Mouse (Mus musculus) heart, embryonic 10.5 days (tissue): ENCODE measurements around the gene Nacc1. TPM values are rescaled to one million over a fixed set of nuclear protein-coding genes. Genes with fewer than 3 reads are reported as not detected.

Source experiments
- polyA plus RNA-seq: library from polyadenylated mRNA; unstranded; fragments of >200 nt; fragmentation: Nextera tagmentation; extraction: Ambion mirVana; gene quantifications from 2 replicates; pipeline ENCODE4 v1.2.1, GENCODE M21; 2016

Gene Nacc1
- polyA plus RNA-seq, 1 experiment from 2014 or later, result 25.0 TPM

Other genes with a start within 250 kb of the Nacc1 start
- 71.6 and 103 TPM in 2 replicates for gene Ier2, start 25.0 kb downstream of the Nacc1 start, polyA plus RNA-seq
- gene Trmt1, start 1.6 kb downstream of the Nacc1 start, polyA plus RNA-seq, result 59.8 and 64.6 TPM in 2 replicates
- gene Lyl1, start 13.6 kb upstream of the Nacc1 start, polyA plus RNA-seq, result 18.5 and 19.3 TPM in 2 replicates
- 2.1 and 3.2 TPM in 2 replicates for gene G430095P16Rik, start 35.1 kb upstream of the Nacc1 start, polyA plus RNA-seq
- gene Nfix, start 112.5 kb upstream of the Nacc1 start, polyA plus RNA-seq, result 0.87 and 2.1 TPM in 2 replicates
- gene Dand5, start 135.0 kb upstream of the Nacc1 start, polyA plus RNA-seq, result 5.3 TPM in 2 replicates
- 57.3 and 60.5 TPM in 2 replicates for gene Gadd45gip1, start 143.7 kb upstream of the Nacc1 start, polyA plus RNA-seq
- gene Rad23a, start 152.8 kb upstream of the Nacc1 start, polyA plus RNA-seq, result 137 and 154 TPM in 2 replicates
- gene Calr, start 159.1 kb upstream of the Nacc1 start, polyA plus RNA-seq, result 881 and 1,047 TPM in 2 replicates
- gene Farsa, start 169.1 kb upstream of the Nacc1 start, polyA plus RNA-seq, result 80.8 and 108 TPM in 2 replicates
- gene Syce2, start 184.2 kb upstream of the Nacc1 start, polyA plus RNA-seq, result 51.7 and 64.6 TPM in 2 replicates
- 43.8 and 45.3 TPM in 2 replicates for gene Gcdh, start 206.1 kb upstream of the Nacc1 start, polyA plus RNA-seq
- 54.2 and 54.3 TPM in 2 replicates for gene Klf1, start 214.1 kb upstream of the Nacc1 start, polyA plus RNA-seq
- 3.2 and 3.8 TPM in 2 replicates for gene Dnase2a, start 220.7 kb upstream of the Nacc1 start, polyA plus RNA-seq
- gene Mast1, start 249.5 kb upstream of the Nacc1 start, polyA plus RNA-seq, result 0.09 and 0.16 TPM in 2 replicates